Mouse (Mus musculus): Measurements from ENCODE around the gene Pam16. TPM values are rescaled to one million over a fixed set of nuclear protein-coding genes. Genes with fewer than 3 reads are reported as not detected.

The Pam16 gene
- polyA plus RNA-seq, 1 experiment from 2014 or later: 72.1 TPM

DNA sequence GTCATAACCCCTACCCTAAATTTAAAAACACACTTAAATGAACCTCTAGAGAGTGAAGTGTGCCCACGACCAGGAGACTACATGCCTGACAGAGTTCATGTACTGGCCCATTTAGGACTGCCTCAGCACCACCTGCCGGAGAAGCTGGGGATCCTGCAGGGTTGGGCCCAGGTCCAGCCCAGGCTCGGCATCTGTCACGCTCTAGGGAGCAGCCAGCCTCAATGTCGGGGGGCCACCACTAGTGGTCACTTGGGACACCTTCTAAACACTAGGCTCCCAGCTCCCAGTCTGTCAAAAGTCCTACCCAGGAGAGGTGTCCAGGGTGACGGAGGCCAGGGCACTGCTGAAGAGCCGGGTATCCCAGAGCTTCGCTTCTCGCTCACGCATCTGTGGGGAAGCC is 29.9 kb upstream of the Pam16 start:
- TF ChIP-seq CTCF (IDR thresholded peaks at IDR 0.05; ENCODE audit: low read depth): peak; percentile 58
- H3K4me3 ChIP-seq (ENCODE audit: low read depth, low read length): no peak overlapping the region
- no peaks in the 10 kb centered on the region; the same call in none of the 2 replicates for H3K4me1 ChIP-seq (replicated peaks; ENCODE audit: control insufficient read depth, insufficient read depth, low read length)
- 0 out of 2 replicates have a peak overlapping the region, but pooled peaks have one; percentile 9 for H3K4me2 ChIP-seq (replicated peaks; ENCODE audit: low read depth)
- peak overlapping the region; percentile 78 for H3K27ac ChIP-seq (ENCODE audit: low read depth, low read length)
- WGBS: 76% methylated on average over 10 of the region's 10 CpGs
- H3K27me3 ChIP-seq (replicated peaks; ENCODE audit: control insufficient read depth, insufficient read depth, low read length): no peaks in the 10 kb centered on the region
- no peaks in the 10 kb centered on the region for H3K9me3 ChIP-seq (ENCODE audit: control insufficient read depth)
- peaks cover 51% of the 10 kb centered on the region for H3K36me3 ChIP-seq (ENCODE audit: control insufficient read depth, insufficient read depth)
- no peak overlapping the region for H3K9ac ChIP-seq (ENCODE audit: low read depth, low read length)
- peak; percentile 25; the same call in 1 of the 2 replicates for ATAC-seq

GRCm38 (mm10) chr16:4652707-4653416 is 28.1 kb upstream of the Pam16 start:
- H3K9me3 ChIP-seq (ENCODE audit: control insufficient read depth): no peaks in the 10 kb centered on the region
- no peaks in the 10 kb centered on the region; the same call in none of the 2 replicates for H3K4me1 ChIP-seq (replicated peaks; ENCODE audit: control insufficient read depth, insufficient read depth, low read length)
- H3K9ac ChIP-seq (ENCODE audit: low read depth, low read length): no peak overlapping the region
- peak overlapping the region; percentile 37; the same call in 1 of the 2 replicates for H3K27ac ChIP-seq (ENCODE audit: low read depth, low read length)
- H3K27me3 ChIP-seq (replicated peaks; ENCODE audit: control insufficient read depth, insufficient read depth, low read length): no peaks in the 10 kb centered on the region
- no peak overlapping the region for H3K4me2 ChIP-seq (replicated peaks; ENCODE audit: low read depth)
- ATAC-seq: no peak; the same call in 1 of the 2 replicates
- 57% methylated on average over 4 of the region's 4 CpGs for WGBS
- H3K36me3 ChIP-seq (ENCODE audit: control insufficient read depth, insufficient read depth): peaks cover 69% of the 10 kb centered on the region
- TF ChIP-seq CTCF (IDR thresholded peaks at IDR 0.05; ENCODE audit: low read depth): no peak
- no peak overlapping the region for H3K4me3 ChIP-seq (ENCODE audit: low read depth, low read length)

DNA sequence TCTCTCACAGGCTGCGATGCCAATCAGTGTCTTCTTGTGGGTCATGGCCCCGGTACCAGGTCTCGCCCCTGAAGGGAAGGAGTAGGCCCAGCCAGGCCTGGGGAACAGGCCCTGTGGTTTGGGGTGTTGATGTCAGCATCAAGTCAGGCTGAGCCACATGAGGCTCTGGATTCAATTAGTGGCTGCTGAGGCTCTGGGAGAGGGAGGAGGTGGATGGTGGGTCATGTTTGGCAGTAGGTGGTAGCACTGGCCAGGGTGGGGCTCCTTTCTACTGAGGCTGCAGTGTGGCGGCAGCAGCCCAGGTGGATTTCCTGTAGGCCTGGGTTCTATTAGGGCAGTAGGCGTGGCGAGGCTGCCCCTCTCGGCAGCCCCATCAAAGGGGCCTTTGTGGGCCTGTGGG is 26.8 kb upstream of the Pam16 start:
- no peak overlapping the region for H3K4me3 ChIP-seq (ENCODE audit: low read depth, low read length)
- 0 out of 2 replicates have a peak overlapping the region, but pooled peaks have one; percentile 17 for H3K9ac ChIP-seq (ENCODE audit: low read depth, low read length)
- no peaks in the 10 kb centered on the region; the same call in none of the 2 replicates for H3K4me1 ChIP-seq (replicated peaks; ENCODE audit: control insufficient read depth, insufficient read depth, low read length)
- H3K27me3 ChIP-seq (replicated peaks; ENCODE audit: control insufficient read depth, insufficient read depth, low read length): no peaks in the 10 kb centered on the region
- H3K9me3 ChIP-seq (ENCODE audit: control insufficient read depth): no peaks in the 10 kb centered on the region
- no peak for ATAC-seq
- no peak overlapping the region for H3K4me2 ChIP-seq (replicated peaks; ENCODE audit: low read depth)
- H3K27ac ChIP-seq (ENCODE audit: low read depth, low read length): no peak overlapping the region
- WGBS: 55% methylated on average over 7 of the region's 7 CpGs
- TF ChIP-seq CTCF (IDR thresholded peaks at IDR 0.05; ENCODE audit: low read depth): no peak
- peaks cover 73% of the 10 kb centered on the region for H3K36me3 ChIP-seq (ENCODE audit: control insufficient read depth, insufficient read depth)

- H3K9ac ChIP-seq (ENCODE audit: low read depth, low read length): no peak overlapping the region
- WGBS: 88% methylated on average over 1 of the region's 1 CpGs
- H3K27me3 ChIP-seq (replicated peaks; ENCODE audit: control insufficient read depth, insufficient read depth, low read length): no peaks in the 10 kb centered on the region
- ATAC-seq: no peak
- H3K4me3 ChIP-seq (ENCODE audit: low read depth, low read length): no peak overlapping the region
- no peak overlapping the region; the same call in 1 of the 2 replicates for H3K27ac ChIP-seq (ENCODE audit: low read depth, low read length)
- H3K36me3 ChIP-seq (ENCODE audit: control insufficient read depth, insufficient read depth): peaks cover 78% of the 10 kb centered on the region
- no peaks in the 10 kb centered on the region for H3K9me3 ChIP-seq (ENCODE audit: control insufficient read depth)
- TF ChIP-seq CTCF (IDR thresholded peaks at IDR 0.05; ENCODE audit: low read depth): no peak
- H3K4me2 ChIP-seq (replicated peaks; ENCODE audit: low read depth): no peak overlapping the region
- H3K4me1 ChIP-seq (replicated peaks; ENCODE audit: control insufficient read depth, insufficient read depth, low read length): no peaks in the 10 kb centered on the region; the same call in none of the 2 replicates
Observed at GRCm38 (mm10) chr16:4651081-4651480, 26.3 kb upstream of the Pam16 start.

- H3K36me3 ChIP-seq (ENCODE audit: control insufficient read depth, insufficient read depth): peaks cover 82% of the 10 kb centered on the region
- no peak for TF ChIP-seq CTCF (IDR thresholded peaks at IDR 0.05; ENCODE audit: low read depth)
- H3K9ac ChIP-seq (ENCODE audit: low read depth, low read length): no peak overlapping the region
- no peaks in the 10 kb centered on the region; the same call in 1 of the 2 replicates for H3K4me1 ChIP-seq (replicated peaks; ENCODE audit: control insufficient read depth, insufficient read depth, low read length)
- H3K9me3 ChIP-seq (ENCODE audit: control insufficient read depth): no peaks in the 10 kb centered on the region
- no peak for ATAC-seq
- no peaks in the 10 kb centered on the region for H3K27me3 ChIP-seq (replicated peaks; ENCODE audit: control insufficient read depth, insufficient read depth, low read length)
- no peak overlapping the region for H3K27ac ChIP-seq (ENCODE audit: low read depth, low read length)
- H3K4me2 ChIP-seq (replicated peaks; ENCODE audit: low read depth): no peak overlapping the region
- H3K4me3 ChIP-seq (ENCODE audit: low read depth, low read length): no peak overlapping the region
- 89% methylated on average over 3 of the region's 3 CpGs for WGBS
Observed at GRCm38 (mm10) chr16:4650161-4650560, 25.4 kb upstream of the Pam16 start.

GRCm38 (mm10) chr16:4649692-4650091 is 24.9 kb upstream of the Pam16 start:
- H3K9ac ChIP-seq (ENCODE audit: low read depth, low read length): no peak overlapping the region
- H3K4me1 ChIP-seq (replicated peaks; ENCODE audit: control insufficient read depth, insufficient read depth, low read length): no peaks in the 10 kb centered on the region; the same call in 1 of the 2 replicates
- H3K9me3 ChIP-seq (ENCODE audit: control insufficient read depth): no peaks in the 10 kb centered on the region
- TF ChIP-seq CTCF (IDR thresholded peaks at IDR 0.05; ENCODE audit: low read depth): no peak
- WGBS: 92% methylated on average over 11 of the region's 11 CpGs
- no peaks in the 10 kb centered on the region for H3K27me3 ChIP-seq (replicated peaks; ENCODE audit: control insufficient read depth, insufficient read depth, low read length)
- H3K4me3 ChIP-seq (ENCODE audit: low read depth, low read length): no peak overlapping the region
- ATAC-seq: no peak
- peaks cover 78% of the 10 kb centered on the region for H3K36me3 ChIP-seq (ENCODE audit: control insufficient read depth, insufficient read depth)
- no peak overlapping the region for H3K4me2 ChIP-seq (replicated peaks; ENCODE audit: low read depth)
- H3K27ac ChIP-seq (ENCODE audit: low read depth, low read length): no peak overlapping the region
